Comparison of ENCODE assay signal across 17 mouse cellular contexts in the genomic region with DNA sequence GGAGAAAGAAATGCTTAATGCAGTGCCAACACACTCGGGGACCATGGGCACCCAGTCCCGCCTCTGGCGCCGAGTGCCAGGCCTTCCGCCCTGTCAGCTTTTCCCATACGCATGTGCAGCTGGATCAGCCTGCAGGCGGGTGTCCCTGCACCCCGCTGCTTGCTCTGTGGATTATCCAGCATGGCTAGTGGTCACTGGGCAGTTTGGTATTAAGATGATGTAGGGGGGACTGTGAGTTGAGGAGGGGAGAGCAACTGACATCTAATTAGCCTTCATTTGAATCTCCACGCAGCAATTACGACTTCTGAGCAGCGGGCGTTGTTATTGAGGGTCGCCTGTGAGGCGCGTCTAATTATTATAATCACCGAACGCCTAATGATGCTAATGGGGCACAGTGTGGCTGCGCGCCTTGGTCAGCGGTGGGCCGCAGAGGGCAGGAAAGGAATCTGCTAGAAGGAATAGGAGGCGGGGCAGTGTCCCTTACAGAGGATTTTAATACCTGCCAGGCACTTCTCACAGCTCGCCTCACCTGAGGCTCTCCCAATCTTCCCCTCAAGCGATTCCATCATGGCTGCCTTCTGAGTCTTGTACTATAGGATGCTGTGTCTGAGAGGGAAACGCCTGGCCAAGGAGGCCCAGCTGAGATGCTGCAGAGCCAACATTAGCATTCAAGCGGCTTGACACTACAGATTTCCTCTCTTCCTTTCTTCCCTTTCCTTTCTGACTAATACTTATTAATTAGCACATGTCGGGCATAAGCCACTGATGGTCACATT.
A peak's percentile ranks its signal among the peaks of the same experiment; 100 is the strongest.
DNase-seq lines count a peak whose midpoint lies in the region; ATAC-seq and TF ChIP-seq lines count a peak whose summit lies in the region.
"Had no signal": no experiment of that assay in that cellular context is flagged by ENCODE, and none has a peak within 500 bp of the region (broad histone marks: within the 10 kb centered on the region; RNA-seq: fewer than 3 reads in every experiment).

No protein-coding gene starts in this region.

- no peak for ATAC-seq in hindbrain, embryonic 13.5 days (ENCODE audit: low FRiP score)
- peak; percentile 73 for ATAC-seq in forebrain, embryonic 15.5 days (replicated peaks)
- no peak for ATAC-seq in midbrain, embryonic 16.5 days

- peaks cover 27% of the 10 kb centered on the region for H3K27me3 ChIP-seq in hindbrain, embryonic 13.5 days
- H3K27me3 ChIP-seq in hindbrain, embryonic 10.5 days (ENCODE audit: insufficient read depth, poor library complexity, severe bottlenecking): no peaks in the 10 kb centered on the region
- no peaks in the 10 kb centered on the region for H3K27me3 ChIP-seq in forebrain, embryonic 15.5 days
- no peaks in the 10 kb centered on the region for H3K27me3 ChIP-seq in midbrain, embryonic 16.5 days (ENCODE audit: control insufficient read depth, insufficient read depth, low read depth, low read length)

- no peak for TF ChIP-seq POLR2A in brain, embryonic 14.5 days (IDR thresholded peaks at IDR 0.05; ENCODE audit: borderline replicate concordance, extremely low read depth, insufficient read depth, insufficient read length, poor library complexity, severe bottlenecking)

- no peak for TF ChIP-seq CTCF in brain, embryonic 14.5 days (IDR thresholded peaks at IDR 0.05; ENCODE audit: borderline replicate concordance, extremely low read depth, insufficient read depth, insufficient read length)

- peak overlapping the region; percentile 39 for H3K4me2 ChIP-seq in hindbrain, embryonic 13.5 days
- H3K4me2 ChIP-seq in forebrain, embryonic 15.5 days (replicated peaks): peak overlapping the region; percentile 38
- peak overlapping the region; percentile 2; the same call in 1 of the 2 replicates for H3K4me2 ChIP-seq in midbrain, embryonic 16.5 days (ENCODE audit: low read length)
- H3K4me2 ChIP-seq: embryonic facial prominence, embryonic 12.5 days; kidney, embryonic 15.5 days had no signal

- peaks cover 7% of the 10 kb centered on the region; the same call in 1 of the 2 replicates for H3K9me3 ChIP-seq in hindbrain, embryonic 13.5 days
- H3K9me3 ChIP-seq in hindbrain, embryonic 10.5 days: no peaks in the 10 kb centered on the region
- H3K9me3 ChIP-seq in forebrain, embryonic 15.5 days: 0 out of 2 replicates have a peak, but pooled peaks cover 4% of the 10 kb centered on the region
- H3K9me3 ChIP-seq in midbrain, embryonic 16.5 days (replicated peaks; ENCODE audit: control insufficient read depth, low read length, poor library complexity, severe bottlenecking): no peaks in the 10 kb centered on the region
- H3K9me3 ChIP-seq: embryonic facial prominence, embryonic 12.5 days; kidney, embryonic 15.5 days had no signal

- H3K27ac ChIP-seq in hindbrain, embryonic 13.5 days: no peak overlapping the region; the same call in 1 of the 2 replicates
- H3K27ac ChIP-seq in hindbrain, embryonic 10.5 days: no peak overlapping the region
- H3K27ac ChIP-seq in forebrain, embryonic 15.5 days (replicated peaks): no peak overlapping the region
- H3K27ac ChIP-seq in midbrain, embryonic 16.5 days (ENCODE audit: low read length): no peak overlapping the region
- H3K27ac ChIP-seq: embryonic facial prominence, embryonic 12.5 days; kidney, embryonic 15.5 days had no signal

- no peak overlapping the region for H3K9ac ChIP-seq in hindbrain, embryonic 13.5 days
- H3K9ac ChIP-seq in forebrain, embryonic 15.5 days (replicated peaks): no peak overlapping the region
- H3K9ac ChIP-seq in midbrain, embryonic 16.5 days (ENCODE audit: low read depth, low read length): 0 out of 2 replicates have a peak overlapping the region, but pooled peaks have one; percentile 10
- H3K9ac ChIP-seq: embryonic facial prominence, embryonic 12.5 days; kidney, embryonic 15.5 days had no signal

- WGBS in hindbrain, embryonic 13.5 days: 52% methylated on average over 27 of the region's 27 CpGs
- WGBS in hindbrain, embryonic 10.5 days: 71% methylated on average over 27 of the region's 27 CpGs
- 15% methylated on average over 27 of the region's 27 CpGs for WGBS in forebrain, embryonic 15.5 days
- 46% methylated on average over 27 of the region's 27 CpGs for WGBS in midbrain, embryonic 16.5 days

- DNase-seq in hindbrain, embryonic 10.5 days (ENCODE audit: low spot score): no peak
- DNase-seq in brain, embryonic 14.5 days (ENCODE audit: low read depth): peak; percentile 76
- no peak for DNase-seq in right cerebral cortex, adult 18-20 months
- DNase-seq in kidney, adult 18-20 months: no peak
- no peak for DNase-seq in urinary bladder, postnatal 25 days (ENCODE audit: low spot score)
- DNase-seq: adrenal gland, postnatal 36 days; cerebellum, adult 8-10 months; heart, adult 18-20 months; layer of hippocampus, postnatal 36 days; left cerebral cortex, postnatal 4 days; lung, adult 2 months; lung, postnatal 36 days had no signal

- H3K4me3 ChIP-seq in hindbrain, embryonic 13.5 days: no peak overlapping the region
- no peak overlapping the region for H3K4me3 ChIP-seq in hindbrain, embryonic 10.5 days
- peak overlapping the region; percentile 21 for H3K4me3 ChIP-seq in forebrain, embryonic 15.5 days
- H3K4me3 ChIP-seq in midbrain, embryonic 16.5 days (ENCODE audit: low read depth, low read length): no peak overlapping the region
- H3K4me3 ChIP-seq: embryonic facial prominence, embryonic 12.5 days; kidney, embryonic 15.5 days had no signal

- H3K36me3 ChIP-seq in hindbrain, embryonic 13.5 days: no peaks in the 10 kb centered on the region
- no peaks in the 10 kb centered on the region for H3K36me3 ChIP-seq in hindbrain, embryonic 10.5 days
- no peaks in the 10 kb centered on the region for H3K36me3 ChIP-seq in forebrain, embryonic 15.5 days
- no peaks in the 10 kb centered on the region for H3K36me3 ChIP-seq in midbrain, embryonic 16.5 days (ENCODE audit: control insufficient read depth, insufficient read depth, low read length)
- H3K36me3 ChIP-seq: embryonic facial prominence, embryonic 12.5 days; kidney, embryonic 15.5 days had no signal

- H3K4me1 ChIP-seq in hindbrain, embryonic 13.5 days (replicated peaks): peaks cover 11% of the 10 kb centered on the region
- H3K4me1 ChIP-seq in hindbrain, embryonic 10.5 days (replicated peaks): peaks cover 4% of the 10 kb centered on the region; the same call in 1 of the 2 replicates
- H3K4me1 ChIP-seq in forebrain, embryonic 15.5 days: peaks cover 12% of the 10 kb centered on the region
- peaks cover 4% of the 10 kb centered on the region; the same call in 1 of the 2 replicates for H3K4me1 ChIP-seq in midbrain, embryonic 16.5 days (ENCODE audit: control insufficient read depth, insufficient read depth, low read length)
- H3K4me1 ChIP-seq: embryonic facial prominence, embryonic 12.5 days; kidney, embryonic 15.5 days had no signal
